Mouse (Mus musculus): ENCODE data around the gene Scaf1.
"Not testable (repeated sequence)": the region's sequence is repeated elsewhere in the genome, so short reads cannot be mapped to it uniquely, and the experiment has no call there.

Scaf1 gene

DNA sequence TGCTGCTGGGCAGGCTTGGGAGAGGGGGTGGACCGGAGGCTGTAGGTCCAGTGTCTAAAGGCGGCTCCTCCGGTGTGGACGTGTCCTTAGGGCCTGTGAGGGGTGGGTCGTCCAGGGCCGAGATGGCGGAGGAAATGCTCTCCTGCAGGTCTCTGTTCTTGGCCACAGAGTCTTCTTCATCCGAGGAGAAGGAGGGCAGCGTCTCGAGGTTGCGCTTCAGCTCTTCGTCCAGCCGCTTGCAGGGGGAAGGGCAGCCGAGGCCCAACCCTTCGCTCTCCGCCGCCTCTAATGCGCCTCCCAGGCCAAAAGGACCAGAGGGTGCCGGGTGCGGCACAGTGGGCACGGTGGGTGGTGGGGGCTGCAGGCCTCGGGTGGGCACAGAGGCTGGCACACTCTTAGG, 29.6 kb upstream of the Scaf1 start:
- DNase-seq (ENCODE audit: low read depth, low spot score), result no peak

DNA sequence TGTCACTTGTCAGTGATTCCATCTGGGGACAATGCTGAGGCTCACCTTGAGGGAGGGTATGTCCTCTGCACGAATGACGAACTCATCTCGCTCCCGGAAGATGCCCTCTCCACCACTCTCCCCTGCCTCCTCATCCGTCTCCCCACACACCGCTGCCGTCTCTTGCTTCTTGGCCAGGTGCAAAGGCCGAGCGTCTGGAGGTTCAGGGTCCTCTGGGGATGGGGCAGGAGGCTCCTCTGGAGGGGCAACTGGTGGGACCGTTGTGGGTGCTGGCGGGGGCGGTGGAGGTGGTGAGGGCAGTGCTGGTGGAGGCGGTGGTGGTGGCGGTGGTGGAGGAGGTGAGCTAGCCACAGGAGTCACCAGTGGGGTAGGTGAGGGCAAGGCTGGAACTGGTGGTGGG, 27.1 kb upstream of the Scaf1 start:
- no peak for DNase-seq (ENCODE audit: low read depth, low spot score)

DNA sequence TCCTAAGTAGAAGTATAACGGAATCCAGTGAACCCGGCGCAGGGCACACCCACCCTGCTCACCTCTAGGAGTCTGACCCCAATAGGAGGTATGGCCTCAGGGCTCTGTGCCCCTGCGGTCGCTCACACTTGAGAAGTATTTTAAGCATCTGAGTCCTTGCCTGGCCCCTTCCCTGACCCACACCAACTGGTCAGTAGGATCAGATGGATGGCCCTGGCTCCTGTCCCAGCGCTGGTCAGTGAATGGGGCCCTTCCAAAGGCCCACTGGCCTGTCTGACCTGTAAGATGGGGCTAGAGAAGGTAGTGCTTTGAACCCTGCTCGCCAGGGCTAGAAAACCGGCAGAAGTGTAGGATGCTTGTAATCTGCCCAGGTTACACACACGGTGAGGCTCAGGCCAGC, 24.7 kb upstream of the Scaf1 start:
- DNase-seq (ENCODE audit: low read depth, low spot score), result peak; percentile 72

DNA sequence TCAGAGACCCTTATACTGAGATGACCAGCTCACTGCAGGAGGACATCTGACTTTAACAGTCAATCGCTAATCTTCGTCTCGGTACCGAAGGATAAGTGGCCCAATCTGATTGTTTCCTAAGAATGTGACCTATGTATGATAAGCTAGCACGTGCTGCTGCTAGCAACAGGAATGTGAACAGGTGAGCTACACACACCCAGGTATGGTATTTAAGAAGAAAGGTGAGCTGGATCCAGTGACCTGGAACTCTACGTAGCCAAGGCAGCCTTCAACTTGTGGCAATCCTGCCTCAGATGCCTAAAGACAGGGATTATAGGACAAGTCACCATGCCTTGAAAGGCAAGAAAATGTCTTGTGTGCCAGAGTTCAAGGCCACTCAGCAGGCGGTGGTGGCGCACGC, 22.2 kb upstream of the Scaf1 start:
- DNase-seq (ENCODE audit: low read depth, low spot score), result no peak

DNA sequence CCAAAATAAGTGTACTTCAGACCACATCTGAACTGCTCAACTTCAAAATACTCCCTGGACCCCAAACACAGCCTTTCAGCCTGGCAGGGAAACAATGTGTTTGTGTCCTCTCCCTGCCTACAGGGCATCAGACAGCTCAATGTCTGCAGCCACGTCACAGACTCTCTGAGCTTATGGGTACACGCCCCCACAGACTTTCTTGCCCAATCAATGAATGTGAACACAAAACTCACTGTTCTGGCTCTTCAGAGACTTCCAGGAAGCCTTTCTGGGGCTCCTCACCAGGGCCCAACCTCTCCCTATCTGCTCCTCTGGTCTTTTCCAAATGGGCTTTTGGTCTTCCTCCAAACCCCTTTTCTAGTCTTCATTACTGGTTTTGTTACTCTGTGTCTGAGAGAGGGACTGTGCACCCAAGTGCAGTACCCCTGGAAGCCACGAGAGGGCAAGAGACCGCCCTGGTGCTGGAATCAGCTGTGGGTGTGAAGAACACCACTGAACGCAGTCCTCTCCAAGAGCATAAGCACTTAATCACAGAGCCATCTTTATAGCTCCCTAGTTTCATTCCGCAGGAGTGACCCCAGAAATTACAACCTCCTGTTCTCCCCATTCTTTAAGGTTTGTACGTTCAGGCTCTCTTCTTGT, 21.7 kb upstream of the Scaf1 start:
- DNase-seq (ENCODE audit: low read depth, low spot score), result no peak

DNA sequence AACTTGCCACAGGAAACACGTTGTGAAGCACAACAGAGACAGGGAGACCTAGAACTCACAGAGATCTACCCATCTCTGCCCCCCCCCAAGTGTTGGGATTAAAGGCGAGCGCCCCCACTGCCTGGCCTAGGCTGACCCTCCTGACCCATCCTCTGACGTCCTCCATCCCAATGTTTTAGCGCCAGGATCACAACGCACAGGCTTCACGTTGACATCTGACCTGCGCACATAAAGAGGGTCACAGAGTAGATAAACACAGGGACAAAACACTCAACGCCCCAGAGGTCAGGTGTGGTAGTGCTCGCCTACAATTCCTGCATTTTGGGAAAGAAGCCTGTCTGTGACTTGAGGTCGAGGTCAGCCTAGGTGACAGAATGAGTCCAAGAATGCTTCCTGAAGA, 20.5 kb upstream of the Scaf1 start:
- no peak for DNase-seq (ENCODE audit: low read depth, low spot score)

DNA sequence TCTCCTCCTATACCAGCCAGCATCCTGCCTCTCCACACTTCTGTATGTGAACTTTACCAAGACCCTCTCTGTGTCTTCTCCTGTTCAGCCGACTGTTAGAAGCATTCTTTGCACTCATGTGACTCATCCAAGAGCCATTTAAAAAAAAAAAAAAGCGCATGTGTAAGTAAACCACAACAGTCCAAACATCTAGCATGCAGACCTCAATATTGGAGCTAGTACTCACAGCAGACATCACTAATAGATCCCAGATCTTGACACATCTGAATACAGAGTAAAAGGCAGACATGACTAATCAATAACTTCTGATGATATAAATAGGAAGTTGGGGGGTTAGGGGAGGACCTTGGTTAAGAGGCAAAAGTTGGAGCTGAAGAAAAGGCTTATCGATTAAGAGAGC, 19.5 kb upstream of the Scaf1 start:
- DNase-seq (ENCODE audit: low read depth, low spot score), result no peak

DNA sequence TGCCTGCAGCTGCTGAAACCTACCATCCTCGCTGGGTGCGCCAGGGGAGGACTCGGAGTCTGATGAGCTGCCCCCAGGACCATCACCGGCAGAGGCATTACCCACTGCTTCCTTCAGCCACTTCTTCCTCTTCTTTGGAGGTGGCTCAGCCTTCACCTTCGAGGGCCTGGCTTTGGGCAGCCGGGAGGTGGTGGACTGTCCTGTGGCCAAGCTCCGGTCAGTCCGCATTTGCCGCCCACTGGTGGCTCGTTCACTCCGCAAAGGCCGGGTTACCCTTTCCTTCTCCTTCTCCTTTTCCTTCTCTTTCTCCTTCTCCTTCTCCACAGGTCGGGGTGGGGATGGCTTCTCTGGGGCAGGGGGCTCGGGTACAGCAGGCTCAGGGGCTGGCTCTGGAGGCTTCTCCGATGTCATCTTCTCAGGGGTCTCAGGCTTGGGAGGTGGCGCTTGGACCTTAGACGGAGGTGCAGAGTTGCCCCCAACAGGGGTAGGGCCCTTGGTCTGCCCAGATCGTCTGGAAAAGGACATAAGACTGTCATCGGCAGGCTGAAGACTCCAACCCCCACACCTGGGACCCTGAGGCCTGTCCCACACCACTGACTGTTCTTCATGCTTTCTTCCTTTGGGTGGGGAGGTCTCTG, 17.7 kb upstream of the Scaf1 start:
- DNase-seq (ENCODE audit: low read depth, low spot score), result no peak

DNA sequence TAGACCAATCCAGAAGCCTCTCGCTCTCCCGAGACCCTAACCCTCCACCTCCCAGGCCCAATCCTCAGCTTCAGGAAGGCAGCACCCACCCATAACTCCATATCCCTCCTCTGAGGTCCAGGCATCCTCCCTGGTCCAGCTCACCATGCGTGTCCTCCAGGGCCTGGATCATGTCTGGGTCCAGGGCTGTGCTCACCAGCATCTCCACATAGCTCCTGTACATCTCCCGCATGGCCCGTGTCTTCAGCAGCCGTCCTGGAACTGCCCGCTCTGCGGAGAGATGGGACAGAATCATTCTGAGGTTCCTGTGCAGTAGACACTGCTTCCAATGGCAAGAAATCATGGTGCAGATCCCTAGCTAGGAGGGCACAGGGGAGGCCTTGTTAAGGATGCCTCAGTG, 14.7 kb upstream of the Scaf1 start:
- no peak for DNase-seq (ENCODE audit: low read depth, low spot score)

DNA sequence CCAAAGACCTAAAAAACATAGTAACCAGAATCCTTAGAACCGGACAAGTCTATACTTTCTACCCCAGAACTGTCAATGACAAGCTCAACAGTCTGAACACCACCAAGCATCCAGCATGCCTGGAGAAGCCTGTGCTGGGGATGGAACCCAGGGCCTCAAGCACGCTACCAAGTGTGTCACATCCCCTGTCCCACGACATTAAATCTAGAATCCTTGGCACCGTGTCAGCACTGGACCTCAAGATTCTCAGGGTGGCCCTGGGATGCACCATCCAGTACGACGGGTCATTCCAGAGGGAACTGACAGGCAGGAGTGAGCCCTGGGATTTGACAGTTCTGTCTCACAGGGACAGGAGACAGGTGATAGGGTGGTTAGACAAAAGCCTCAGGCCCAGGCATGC, 13.8 kb upstream of the Scaf1 start:
- no peak for DNase-seq (ENCODE audit: low read depth, low spot score)

DNA sequence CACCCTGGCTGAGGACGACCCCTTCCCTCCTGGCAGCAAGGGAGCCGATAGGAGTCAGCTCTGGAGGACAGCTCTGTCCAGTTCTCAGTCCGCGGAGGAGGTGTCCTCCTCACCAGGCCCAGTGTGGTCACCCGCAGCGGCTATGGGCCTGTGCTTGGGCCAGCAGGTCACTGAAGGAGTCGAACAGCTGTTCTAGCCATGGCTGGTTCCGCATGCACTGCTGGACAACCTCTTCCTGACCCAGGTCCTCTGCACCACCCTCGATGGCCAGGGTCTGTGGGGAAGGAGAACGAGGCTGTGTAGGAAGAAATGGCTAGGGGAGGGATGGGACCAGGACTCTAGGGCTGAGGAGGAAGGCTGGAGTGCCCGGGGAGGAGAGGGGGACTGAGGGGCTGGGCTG, 12.2 kb upstream of the Scaf1 start:
- DNase-seq (ENCODE audit: low read depth, low spot score), result no peak

DNA sequence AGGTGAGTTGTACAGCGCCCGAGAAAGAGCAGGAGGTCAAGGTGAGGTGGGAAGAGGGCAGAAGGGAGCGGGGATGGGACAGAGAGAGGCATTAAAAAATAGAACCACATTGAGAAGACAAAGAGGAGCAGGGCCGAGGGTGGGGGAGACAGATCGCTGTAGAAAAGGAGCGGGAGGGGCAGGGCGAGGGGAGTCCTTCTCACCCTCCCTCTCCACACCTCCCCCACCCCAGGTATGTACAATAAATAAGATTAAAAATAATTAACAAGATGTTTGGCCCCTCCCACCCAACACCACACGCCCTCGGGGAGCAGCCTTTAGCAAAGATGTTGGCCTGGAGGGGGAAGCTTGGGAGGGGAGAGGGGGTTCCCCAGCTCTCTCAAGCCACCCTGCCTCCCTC, 11.6 kb upstream of the Scaf1 start:
- no peak for DNase-seq (ENCODE audit: low read depth, low spot score)

DNA sequence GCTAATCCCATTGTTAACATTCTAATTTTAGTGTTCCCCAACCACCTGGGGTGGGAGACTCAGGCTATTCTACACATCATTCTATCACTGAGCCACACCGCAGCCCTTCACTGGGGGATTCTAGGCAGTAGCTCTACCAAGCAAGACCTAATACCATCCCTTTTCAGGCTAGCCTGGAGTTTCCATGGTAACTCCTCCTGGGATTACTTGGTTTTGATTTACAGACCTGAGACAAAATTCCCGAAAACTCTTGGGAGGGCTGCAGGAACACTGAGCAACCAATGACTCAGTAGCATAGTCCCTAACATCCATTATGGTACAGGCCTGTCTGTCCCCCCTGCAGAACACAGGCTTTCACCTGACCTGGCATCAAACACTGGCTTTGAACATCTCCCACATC, 10.1 kb upstream of the Scaf1 start:
- no peak for DNase-seq (ENCODE audit: low read depth, low spot score)

DNA sequence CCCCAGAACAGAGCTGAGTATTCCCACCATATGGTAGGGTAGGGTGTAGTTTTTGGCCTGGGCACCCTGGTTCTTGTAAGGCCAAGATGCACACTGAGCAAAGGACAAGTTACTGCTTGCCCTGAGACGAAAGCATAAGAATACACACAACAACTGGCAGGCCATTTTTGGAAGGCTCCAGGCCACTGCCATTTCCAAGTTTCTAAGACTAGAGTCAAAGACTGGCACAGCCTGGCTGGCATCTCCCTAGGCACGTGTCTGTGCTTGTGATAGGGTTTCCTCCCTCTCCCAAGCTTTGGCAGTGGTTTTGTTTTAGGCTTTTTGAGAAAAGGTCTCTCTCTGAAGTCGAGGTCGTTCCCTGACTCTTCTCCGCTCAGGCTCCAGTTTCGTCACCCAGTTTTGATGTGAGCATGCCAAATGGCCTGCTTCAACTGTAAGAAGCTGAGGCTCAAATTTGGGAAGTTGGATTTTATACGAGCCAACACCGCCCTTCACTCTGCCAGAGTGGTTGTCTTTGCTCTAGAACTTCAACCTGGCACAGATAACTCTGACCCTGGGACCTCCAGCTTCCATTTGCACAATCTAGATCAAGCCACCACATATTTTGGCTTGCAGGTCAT, 9.5 kb upstream of the Scaf1 start:
- DNase-seq (ENCODE audit: low read depth, low spot score), result no peak

DNA sequence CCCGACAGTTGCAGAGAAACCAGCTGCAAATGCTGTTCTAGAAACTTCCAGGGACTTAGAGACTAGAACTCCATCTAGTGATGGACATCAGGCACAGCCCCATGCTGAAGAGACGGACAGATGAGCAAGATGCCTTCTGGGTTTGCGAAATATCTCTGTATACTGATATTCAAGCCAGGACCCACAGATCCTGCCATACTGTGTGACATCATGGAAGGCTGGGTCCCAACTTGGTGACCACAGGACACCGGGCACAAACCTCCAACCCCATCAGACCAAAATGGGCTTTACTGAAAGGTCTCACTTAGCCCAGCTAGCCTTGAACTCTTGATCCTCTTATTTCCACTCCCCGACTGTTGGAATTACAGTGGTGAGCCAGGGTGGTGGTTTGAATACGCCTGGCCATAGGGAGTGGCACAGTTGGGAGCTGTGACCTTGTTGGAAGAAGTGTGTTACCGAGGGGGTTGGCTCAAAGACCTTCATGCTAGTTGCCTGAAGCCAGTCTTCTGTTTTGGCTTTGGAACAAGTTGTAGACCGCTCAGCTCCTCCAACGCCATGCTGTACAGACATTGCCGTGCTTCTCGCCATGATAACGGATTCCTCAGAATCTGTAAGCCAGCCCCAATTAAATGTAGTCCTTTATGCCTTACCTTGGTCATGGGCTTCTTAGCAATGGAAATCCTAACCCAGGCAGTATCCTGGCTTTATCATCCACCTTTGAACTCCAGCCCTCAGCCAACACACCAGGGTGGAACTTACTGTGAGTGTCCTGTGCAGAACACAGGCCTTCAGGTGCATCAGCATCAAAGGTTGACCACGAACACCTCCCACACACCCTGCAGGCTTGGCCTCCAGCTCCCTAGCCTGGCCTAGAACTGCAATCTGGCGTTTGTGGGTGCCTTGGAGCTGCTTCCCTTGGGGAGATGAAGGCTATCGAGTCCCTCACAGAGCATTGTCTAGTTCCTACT, 8.4 kb upstream of the Scaf1 start:
- DNase-seq (ENCODE audit: low read depth, low spot score), result no peak

DNA sequence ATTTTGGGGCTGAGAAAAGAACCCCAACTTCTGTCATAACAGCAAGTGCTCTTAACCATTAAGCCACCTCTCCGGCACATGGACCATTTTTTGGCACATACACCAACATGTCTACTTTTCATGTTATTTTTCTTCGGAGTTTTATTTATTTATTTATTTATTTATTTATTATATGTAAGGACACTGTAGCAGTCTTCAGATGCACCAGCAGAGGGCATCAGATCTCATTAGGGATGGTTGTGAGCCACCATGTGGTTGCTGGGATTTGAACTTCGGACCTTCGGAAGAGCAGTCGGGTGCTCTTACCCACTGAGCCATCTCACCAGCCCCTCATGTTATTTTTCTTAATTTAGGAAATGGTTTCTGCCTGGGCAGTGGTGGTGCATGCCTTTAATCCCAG, 7.5 kb upstream of the Scaf1 start:
- not testable (repeated sequence) for DNase-seq (ENCODE audit: low read depth, low spot score)

DNA sequence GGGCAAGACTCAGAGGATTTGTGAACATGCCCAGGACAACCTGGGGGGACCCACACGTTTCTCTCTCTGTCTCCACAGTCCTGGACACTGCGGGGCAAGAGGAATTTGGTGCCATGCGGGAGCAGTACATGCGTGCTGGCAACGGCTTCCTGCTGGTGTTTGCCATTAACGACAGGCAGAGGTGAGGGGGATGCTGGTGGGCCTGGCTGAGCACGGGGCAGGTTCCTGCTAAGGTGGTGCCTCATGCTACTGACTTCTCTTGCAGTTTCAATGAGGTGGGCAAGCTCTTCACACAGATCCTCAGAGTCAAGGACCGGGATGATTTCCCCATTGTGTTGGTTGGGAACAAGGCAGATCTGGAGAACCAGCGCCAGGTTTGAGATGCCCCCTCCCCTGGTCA, 4.1 kb upstream of the Scaf1 start:
- DNase-seq (ENCODE audit: low read depth, low spot score), result no peak

DNA sequence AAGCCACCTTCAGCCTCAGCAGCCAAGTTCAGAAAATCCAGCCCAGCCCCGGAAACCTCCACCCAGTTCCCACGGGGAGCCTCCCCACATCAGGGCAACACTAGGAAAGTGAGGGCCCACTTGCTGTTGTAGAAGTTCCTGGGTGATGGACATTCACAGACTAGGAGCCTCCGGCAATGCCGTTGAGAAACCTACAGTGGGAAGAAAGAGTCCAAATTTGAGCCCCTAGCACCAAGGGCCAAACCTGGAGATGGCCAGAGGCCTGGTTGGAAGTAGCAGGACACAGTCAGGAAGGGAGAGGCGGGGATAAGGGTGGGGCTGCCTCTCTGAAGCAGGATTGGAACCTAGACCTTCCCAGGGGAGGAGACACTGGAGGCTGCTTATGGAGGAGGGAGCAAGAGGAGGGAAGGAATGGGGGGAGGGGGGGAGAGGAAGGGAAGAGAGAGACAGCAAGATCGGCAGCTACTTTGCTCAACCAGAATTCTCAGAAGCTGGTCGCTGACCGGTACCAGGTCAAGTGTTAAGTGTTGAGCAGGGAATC, 2.9 kb upstream of the Scaf1 start:
- peak; percentile 85 for DNase-seq (ENCODE audit: low read depth, low spot score)

DNA sequence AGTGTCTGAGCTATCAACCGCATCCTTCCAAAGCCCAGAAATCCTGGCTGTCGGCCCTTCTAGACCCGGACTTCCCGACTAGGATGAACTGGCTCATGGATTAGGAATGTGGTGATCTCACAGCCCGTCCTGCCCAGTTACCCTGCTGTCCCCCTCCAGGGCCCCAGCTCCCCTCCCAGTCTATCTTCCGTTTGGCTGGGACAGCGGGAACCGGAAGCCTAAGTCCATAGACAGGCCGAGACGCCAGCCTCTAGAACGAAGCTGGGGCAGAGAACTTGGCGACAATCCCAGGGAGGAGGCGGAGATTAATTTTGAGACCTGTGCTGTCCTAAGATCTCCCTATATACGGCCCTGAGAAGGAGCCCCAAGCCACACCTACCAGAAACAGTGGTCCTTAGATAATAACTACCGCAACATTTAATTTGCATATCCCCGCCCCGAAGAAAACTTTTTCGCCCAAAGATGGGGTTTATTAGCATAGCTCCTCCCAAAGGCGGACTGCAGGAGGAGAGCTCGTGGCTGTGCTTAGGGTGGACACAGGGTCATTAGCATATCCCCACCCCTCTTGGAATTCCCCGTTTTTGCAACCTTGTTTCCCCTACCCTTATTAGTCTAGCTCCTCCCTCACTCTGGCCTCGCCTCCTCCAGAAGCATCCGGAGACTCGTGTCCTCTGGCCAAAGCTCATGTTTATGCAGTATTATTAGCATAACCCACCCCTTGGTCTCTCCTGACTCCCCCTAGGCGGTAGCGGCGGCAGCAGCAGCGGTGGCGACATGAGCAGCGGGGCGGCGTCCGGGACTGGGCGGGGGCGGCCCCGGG, 1.3 kb upstream of the Scaf1 start, which contains the start of gene Rras:
Gene Rras, plus strand, starts transcription at position 720 of the 820 bp plus-strand sequence.
- peak; percentile 99 for DNase-seq (ENCODE audit: low read depth, low spot score)

DNA sequence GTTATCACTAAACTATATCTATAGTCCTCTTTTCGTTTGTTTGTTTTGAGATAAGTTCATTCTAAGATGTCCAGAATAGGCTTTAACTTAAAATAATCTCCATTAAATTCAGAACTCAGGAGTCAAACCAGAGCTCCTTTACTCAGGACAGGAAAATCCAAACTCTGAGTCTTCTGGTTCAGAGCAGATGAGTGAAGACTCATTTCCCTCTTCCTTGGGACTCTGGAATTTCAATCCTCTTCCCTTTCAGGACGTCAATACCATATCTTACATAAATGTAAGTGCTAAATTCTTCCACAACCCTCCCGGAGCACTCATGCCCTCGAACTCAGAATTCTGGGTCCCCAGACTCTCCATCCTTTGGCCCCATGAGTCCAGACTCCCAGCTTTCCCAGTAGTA, 598 bp upstream of the Scaf1 start:
- no peak for DNase-seq (ENCODE audit: low read depth, low spot score)

DNA sequence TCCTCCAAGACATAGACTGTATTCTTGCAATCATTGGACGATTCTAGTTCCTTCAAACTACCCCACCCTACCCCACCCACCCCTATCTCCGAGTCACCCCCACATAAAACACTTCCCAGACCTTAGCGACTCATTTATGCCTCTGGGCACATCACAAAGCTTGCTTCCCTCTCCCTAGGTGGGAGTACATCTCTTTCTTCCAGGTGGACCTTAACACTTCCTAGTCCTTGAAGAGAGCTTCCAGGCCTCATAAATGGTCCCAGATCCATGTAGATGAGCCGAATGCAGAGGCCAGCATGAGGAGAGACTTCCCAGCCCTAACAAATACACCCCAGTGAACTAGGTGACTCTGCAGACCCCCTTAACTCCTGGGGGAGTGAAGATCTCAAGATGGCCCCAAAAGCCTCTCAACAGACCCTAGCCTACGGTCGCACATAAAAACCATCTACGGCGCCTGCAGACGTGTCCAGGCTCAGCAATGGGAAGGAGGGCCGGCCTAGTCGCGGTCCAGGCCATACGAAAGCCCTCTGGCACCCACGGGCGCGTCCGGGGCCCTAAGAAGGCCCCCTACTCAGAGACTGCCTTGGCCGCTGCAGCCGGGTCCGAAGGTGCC, 713 bp downstream of the Scaf1 start:
- no peak for DNase-seq (ENCODE audit: low read depth, low spot score)

Measured in skeletal muscle tissue, adult 2 months (tissue).